Mouse (Mus musculus) brain, embryonic 14.5 days (tissue): ENCODE results near the gene Il17a.

Source experiments
- CTCF ChIP-seq: fragments of 200-500 bp; IDR thresholded peaks from 2 replicates; pipeline ENCODE4 v1.5.1; 2012; ENCODE audit warnings: inconsistent platforms, mild to moderate bottlenecking, moderate library complexity, borderline replicate concordance; ENCODE audit not compliant: insufficient read depth, insufficient read length; ENCODE audit errors: extremely low read depth
- POLR2A ChIP-seq: fragments of 200-500 bp; IDR thresholded peaks from 2 replicates; pipeline ENCODE4 v1.6.1; 2012; ENCODE audit warnings: mild to moderate bottlenecking, inconsistent platforms, borderline replicate concordance; ENCODE audit not compliant: poor library complexity, insufficient read depth, insufficient read length, severe bottlenecking; ENCODE audit errors: extremely low read depth

GRCm38 (mm10) chr1:20682849-20683248 lies 47.9 kb upstream of the Il17a start:
- TF ChIP-seq CTCF: no peak
- no peak for TF ChIP-seq POLR2A
